8 mouse cellular contexts compared by ENCODE assay signal in the genomic region with DNA sequence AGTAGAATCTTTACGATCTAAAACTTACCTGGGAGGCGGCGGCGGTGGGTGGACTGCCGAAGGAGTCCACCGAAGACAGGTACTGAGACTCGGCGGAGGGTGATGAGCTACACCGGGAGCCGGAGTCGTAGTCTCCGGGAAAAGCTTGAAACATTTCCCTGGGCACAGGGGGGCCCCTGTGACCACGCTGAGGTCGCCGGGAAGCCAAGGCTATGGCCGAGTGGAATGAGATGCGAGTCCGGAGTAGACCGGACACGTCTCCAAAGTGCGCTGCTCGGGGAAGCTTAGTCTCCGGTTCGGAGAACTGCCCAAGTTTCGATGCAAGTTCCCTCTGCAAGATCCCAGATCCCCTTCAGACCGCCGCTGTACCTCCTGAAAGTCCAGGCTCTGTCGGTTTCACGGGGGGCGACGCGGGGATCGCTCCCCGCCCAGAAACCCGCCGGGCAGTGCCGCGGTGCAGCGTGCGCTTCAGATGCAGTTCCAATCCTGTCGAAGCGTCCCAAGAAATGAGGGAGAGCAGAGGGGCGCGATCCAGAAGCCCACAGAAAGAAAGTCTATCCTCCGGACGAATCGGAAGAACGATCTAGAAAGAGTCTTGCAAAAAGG. TPM values are rescaled to one million over a fixed set of nuclear protein-coding genes. Genes with fewer than 3 reads are reported as not detected.
DNase-seq lines count a peak whose midpoint lies in the region; ATAC-seq and TF ChIP-seq lines count a peak whose summit lies in the region.

No protein-coding gene starts in this region.

- H3K9me3 ChIP-seq in forebrain, embryonic 13.5 days (replicated peaks): no peaks in the 10 kb centered on the region
- no peaks in the 10 kb centered on the region for H3K9me3 ChIP-seq in limb, embryonic 14.5 days (ENCODE audit: control insufficient read depth, low read length)
- H3K9me3 ChIP-seq in stomach, embryonic 15.5 days: no peaks in the 10 kb centered on the region

- no peak for TF ChIP-seq POLR2A in limb, embryonic 14.5 days (IDR thresholded peaks at IDR 0.05; ENCODE audit: borderline replicate concordance, extremely low read depth, insufficient read depth, insufficient read length)

- H3K4me2 ChIP-seq in forebrain, embryonic 13.5 days: peak overlapping the region; percentile 95
- H3K4me2 ChIP-seq in limb, embryonic 14.5 days (replicated peaks; ENCODE audit: low read depth, low read length, severe bottlenecking): peak overlapping the region; percentile 92
- H3K4me2 ChIP-seq in stomach, embryonic 15.5 days: peak overlapping the region; percentile 98

- H3K36me3 ChIP-seq in forebrain, embryonic 13.5 days (ENCODE audit: poor library complexity, severe bottlenecking): no peaks in the 10 kb centered on the region
- H3K36me3 ChIP-seq in limb, embryonic 14.5 days (ENCODE audit: control insufficient read depth, insufficient read depth, low read length): no peaks in the 10 kb centered on the region
- H3K36me3 ChIP-seq in stomach, embryonic 15.5 days: no peaks in the 10 kb centered on the region

- H3K27me3 ChIP-seq in forebrain, embryonic 13.5 days: peaks cover 46% of the 10 kb centered on the region
- peaks cover 31% of the 10 kb centered on the region for H3K27me3 ChIP-seq in limb, embryonic 14.5 days (ENCODE audit: control insufficient read depth, insufficient read depth, low read length)
- peaks cover 35% of the 10 kb centered on the region for H3K27me3 ChIP-seq in stomach, embryonic 15.5 days (replicated peaks)

- peak; percentile 50 for DNase-seq in cerebellum, adult 11-12 months
- no peak for DNase-seq in cerebellum, postnatal 36 days
- peak; percentile 63 for DNase-seq in A20 (ENCODE audit: low read depth, low spot score)
- no peak for DNase-seq in limb, embryonic 14.5 days (ENCODE audit: low spot score)
- DNase-seq in cerebellum, adult 9-10 months: no peak
- no peak for DNase-seq in cerebellum, postnatal 4 days (ENCODE audit: low spot score in 2 of 2)

- peaks cover 37% of the 10 kb centered on the region for H3K4me1 ChIP-seq in forebrain, embryonic 13.5 days
- peaks cover 20% of the 10 kb centered on the region for H3K4me1 ChIP-seq in limb, embryonic 14.5 days (ENCODE audit: control insufficient read depth, insufficient read depth, low read length)
- peaks cover 28% of the 10 kb centered on the region for H3K4me1 ChIP-seq in stomach, embryonic 15.5 days

- WGBS in forebrain, embryonic 13.5 days: under 1% methylated on average over 48 of the region's 48 CpGs
- WGBS in limb, embryonic 14.5 days: under 1% methylated on average over 48 of the region's 48 CpGs
- under 1% methylated on average over 48 of the region's 48 CpGs for WGBS in stomach, embryonic 15.5 days

- peak overlapping the region; percentile 57 for H3K9ac ChIP-seq in forebrain, embryonic 13.5 days
- peak overlapping the region; percentile 64 for H3K9ac ChIP-seq in limb, embryonic 14.5 days (ENCODE audit: low read depth, low read length, severe bottlenecking)
- peak overlapping the region; percentile 5; the same call in 1 of the 2 replicates for H3K9ac ChIP-seq in stomach, embryonic 15.5 days

- H3K4me3 ChIP-seq in forebrain, embryonic 13.5 days: peak overlapping the region; percentile 63
- peak overlapping the region; percentile 57 for H3K4me3 ChIP-seq in limb, embryonic 14.5 days (replicated peaks; ENCODE audit: low read length)
- H3K4me3 ChIP-seq in stomach, embryonic 15.5 days (replicated peaks): peak overlapping the region; percentile 67

- H3K27ac ChIP-seq in forebrain, embryonic 13.5 days: no peak overlapping the region
- no peak overlapping the region for H3K27ac ChIP-seq in limb, embryonic 14.5 days (replicated peaks; ENCODE audit: low read depth, low read length)
- no peak overlapping the region for H3K27ac ChIP-seq in stomach, embryonic 15.5 days

- no peak for ATAC-seq in forebrain, embryonic 13.5 days
- ATAC-seq in limb, embryonic 14.5 days (ENCODE audit: low FRiP score, low read depth): no peak
- ATAC-seq in stomach, embryonic 15.5 days (ENCODE audit: insufficient read depth, low FRiP score, low read depth): no peak

RNA-seq across cellular contexts. Expression of a gene that starts 0.5 kb away (rescaled TPM):
- 0.06 TPM in 1 of 2 replicates, not detected in the other for polyA plus RNA-seq in forebrain, embryonic 13.5 days (2015; fragmentation: Nextera tagmentation; extraction: Ambion mirVana)
- 0.69 and 0.88 TPM in 2 replicates for polyA plus RNA-seq in limb, embryonic 14.5 days (2012; rRNA removed)
- 0.14 and 0.28 TPM in 2 replicates for polyA plus RNA-seq in limb, embryonic 14.5 days (2014; fragmentation: Nextera tagmentation; extraction: Ambion mirVana)
- polyA plus RNA-seq in stomach, embryonic 15.5 days (2015; fragmentation: Nextera tagmentation; extraction: Ambion mirVana): 0.12 and 0.17 TPM in 2 replicates

RNA-seq across cellular contexts. Expression of a gene that starts 27.0 kb away (rescaled TPM):
- 87.9 and 92.4 TPM in 2 replicates for polyA plus RNA-seq in forebrain, embryonic 13.5 days (2015; fragmentation: Nextera tagmentation; extraction: Ambion mirVana)
- polyA plus RNA-seq in limb, embryonic 14.5 days (2012; rRNA removed): 44.3 and 59.4 TPM in 2 replicates
- 22.5 and 30.6 TPM in 2 replicates for polyA plus RNA-seq in limb, embryonic 14.5 days (2014; fragmentation: Nextera tagmentation; extraction: Ambion mirVana)
- 10.6 and 13.9 TPM in 2 replicates for polyA plus RNA-seq in stomach, embryonic 15.5 days (2015; fragmentation: Nextera tagmentation; extraction: Ambion mirVana)

RNA-seq across cellular contexts. Expression of a gene that starts 29.5 kb away (rescaled TPM):
- polyA plus RNA-seq in forebrain, embryonic 13.5 days (2015; fragmentation: Nextera tagmentation; extraction: Ambion mirVana): 0.18 and 0.80 TPM in 2 replicates
- polyA plus RNA-seq in limb, embryonic 14.5 days (2012; rRNA removed): not detected in 2 replicates
- not detected in 2 replicates for polyA plus RNA-seq in limb, embryonic 14.5 days (2014; fragmentation: Nextera tagmentation; extraction: Ambion mirVana)
- polyA plus RNA-seq in stomach, embryonic 15.5 days (2015; fragmentation: Nextera tagmentation; extraction: Ambion mirVana): 0.21 and 0.33 TPM in 2 replicates

RNA-seq across cellular contexts. Expression of a gene that starts 35.2 kb away (rescaled TPM):
- polyA plus RNA-seq in forebrain, embryonic 13.5 days (2015; fragmentation: Nextera tagmentation; extraction: Ambion mirVana): 88.0 and 96.4 TPM in 2 replicates
- polyA plus RNA-seq in limb, embryonic 14.5 days (2012; rRNA removed): 72.3 and 93.5 TPM in 2 replicates
- 74.3 and 86.1 TPM in 2 replicates for polyA plus RNA-seq in limb, embryonic 14.5 days (2014; fragmentation: Nextera tagmentation; extraction: Ambion mirVana)
- polyA plus RNA-seq in stomach, embryonic 15.5 days (2015; fragmentation: Nextera tagmentation; extraction: Ambion mirVana): 63.7 and 66.5 TPM in 2 replicates

RNA-seq across cellular contexts. Expression of a gene that starts 37.8 kb away (rescaled TPM):
- polyA plus RNA-seq in forebrain, embryonic 13.5 days (2015; fragmentation: Nextera tagmentation; extraction: Ambion mirVana): 31.0 and 32.7 TPM in 2 replicates
- polyA plus RNA-seq in limb, embryonic 14.5 days (2012; rRNA removed): 126 and 169 TPM in 2 replicates
- polyA plus RNA-seq in limb, embryonic 14.5 days (2014; fragmentation: Nextera tagmentation; extraction: Ambion mirVana): 66.7 and 67.0 TPM in 2 replicates
- polyA plus RNA-seq in stomach, embryonic 15.5 days (2015; fragmentation: Nextera tagmentation; extraction: Ambion mirVana): 106 and 111 TPM in 2 replicates

Comparison
In these comparisons a context has a peak if more than half of its experiments do, and no peak if none do; other contexts are left out.
1. DNase-seq: peak in cerebellum, adult 11-12 months (single experiment) and A20 (single experiment); none in cerebellum, postnatal 36 days (0 of 2), limb, embryonic 14.5 days (single experiment), cerebellum, adult 9-10 months (single experiment) and cerebellum, postnatal 4 days (0 of 2).
2. H3K9ac ChIP-seq: peak in every context shown above with its lines; median percentile 64 in limb, embryonic 14.5 days; 57 in forebrain, embryonic 13.5 days; 5 in stomach, embryonic 15.5 days.
3. Peak in every context shown above with its lines, with median percentiles within 50 percentile points of each other: H3K4me2 ChIP-seq and H3K4me3 ChIP-seq.